Mouse (Mus musculus): Measurements from ENCODE around the gene Fbxw2.

GRCm38 (mm10) chr2:34774493-34774892 is 51.6 kb downstream of the Fbxw2 start:
- no peak for TF ChIP-seq CTCF (IDR thresholded peaks at IDR 0.05; ENCODE audit: borderline replicate concordance, insufficient read depth, low read length)
- no peak for TF ChIP-seq POLR2A (IDR thresholded peaks at IDR 0.05; ENCODE audit: low read depth, low read length)
